Mouse (Mus musculus) frontal cortex, postnatal 14 days (tissue): ENCODE measurements around the gene Dmrtc2.
"Not testable (repeated sequence)": the region's sequence is repeated elsewhere in the genome, so short reads cannot be mapped to it uniquely, and the experiment has no call there.

Experiments
- DNase-seq, 2 experiments: peaks; one replicate each; pipeline ENCODE4 v3.0.0; 2022; ENCODE audit warnings: low spot score in 2 of 2

Gene Dmrtc2

DNA sequence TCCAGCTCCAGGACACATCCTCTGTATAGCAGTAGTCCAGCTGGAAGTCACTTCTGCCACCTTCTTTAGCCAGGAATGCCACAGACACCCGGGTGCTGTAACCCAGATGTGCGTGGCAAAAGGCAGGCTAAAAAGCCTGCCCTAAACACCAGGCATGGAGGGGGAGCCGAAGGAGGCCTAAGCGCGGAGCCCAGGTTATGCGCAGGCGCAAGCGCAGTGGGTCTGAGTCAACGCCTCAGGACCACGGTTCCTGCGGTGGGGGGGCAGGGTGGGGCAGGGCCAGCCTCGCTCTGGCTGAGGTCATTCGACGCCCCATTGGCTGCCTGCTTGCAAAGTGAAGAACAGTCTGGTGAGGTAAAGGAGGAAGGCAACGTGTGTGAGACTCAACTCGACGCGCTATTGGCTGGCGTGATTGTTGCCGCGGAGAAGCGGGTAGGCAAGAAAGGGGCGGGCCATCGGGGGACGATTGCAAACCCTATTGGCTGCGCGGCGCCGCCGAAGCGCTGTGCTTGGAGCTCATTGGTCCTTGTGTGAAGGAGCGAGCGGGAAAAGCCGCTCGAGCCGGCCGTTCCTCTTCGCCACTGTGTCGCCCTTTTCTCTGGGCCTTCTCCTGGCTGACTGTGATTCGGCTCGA lies at the start of gene Dmrtc2, which contains the start of gene Lypd4:
TSS of gene Dmrtc2 (plus strand) at position 526 of the 634 bp plus-strand sequence.
TSS of gene Lypd4 (minus strand) at position 410 of the 634 bp plus-strand sequence.
- no peak for DNase-seq

DNA sequence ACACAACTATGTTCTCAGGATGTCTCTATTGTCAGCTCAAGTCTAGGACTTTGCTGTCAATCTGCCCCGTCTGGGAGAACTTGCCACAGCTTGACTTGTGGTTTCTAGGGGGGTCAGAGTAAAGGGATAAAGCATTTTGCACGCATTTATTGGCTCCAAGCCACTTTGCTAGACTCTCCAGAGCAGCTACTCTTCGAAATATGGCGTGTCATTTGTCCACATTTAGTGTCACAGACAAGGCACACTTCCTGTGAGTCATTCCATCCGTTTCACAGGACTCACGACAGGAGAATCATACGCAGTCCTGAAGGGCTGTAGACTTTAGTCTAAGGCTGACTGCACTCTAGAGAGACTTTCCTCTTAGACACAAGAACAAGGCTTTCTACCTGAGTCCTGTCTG lies 45.4 kb upstream of the Dmrtc2 start:
- no peak for DNase-seq

DNA sequence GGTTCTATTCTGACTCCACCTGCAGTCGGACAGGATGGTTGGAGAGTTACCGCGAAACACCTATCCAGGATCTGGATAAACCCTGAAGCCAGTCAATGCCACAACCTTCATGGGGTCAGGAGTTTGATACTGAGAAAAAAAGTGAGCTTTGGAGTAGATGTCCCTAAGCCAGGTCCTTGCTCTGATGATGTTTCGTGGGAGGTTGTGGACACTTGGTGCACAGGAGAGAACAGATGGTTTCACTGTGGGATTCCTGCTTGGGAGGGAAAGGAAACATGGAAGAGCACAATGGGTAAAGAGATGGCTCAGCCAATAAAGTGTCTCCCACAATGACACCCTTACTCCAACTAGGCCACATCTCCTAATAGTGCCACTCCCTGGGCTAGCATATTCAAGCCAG lies 42.7 kb upstream of the Dmrtc2 start:
- DNase-seq: no peak

DNA sequence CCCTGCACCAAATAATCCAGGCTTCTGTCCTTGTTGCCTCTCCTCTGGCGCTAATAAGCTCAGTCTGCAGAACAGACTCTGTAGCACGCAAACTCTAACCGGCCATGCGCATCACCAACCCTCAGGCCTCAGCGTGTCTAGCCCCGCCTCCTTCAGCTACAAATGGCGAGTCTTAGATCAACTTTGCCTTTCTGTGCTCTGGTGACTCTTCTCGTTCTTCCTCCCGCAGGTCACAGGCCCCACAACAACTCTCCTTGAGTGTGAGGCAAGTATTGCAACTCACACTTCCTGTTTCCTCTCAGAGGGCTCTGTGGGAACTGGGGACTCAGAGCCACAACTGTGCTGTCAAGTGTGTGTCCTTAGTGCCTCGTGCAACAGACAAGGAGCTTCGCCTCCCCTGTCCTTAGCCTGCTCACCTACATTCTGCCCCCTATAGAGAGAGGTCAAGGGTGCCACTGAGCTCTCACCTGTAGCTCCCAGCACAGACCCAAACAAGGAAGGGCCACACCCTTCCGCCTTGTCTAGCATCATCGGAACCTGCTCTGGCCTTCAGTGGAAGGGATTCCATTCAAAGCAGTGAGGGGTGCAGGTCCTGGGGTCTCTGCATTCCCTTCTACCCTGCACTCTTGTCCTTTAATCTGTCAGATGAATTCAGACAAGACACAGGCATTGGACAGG lies 31.0 kb upstream of the Dmrtc2 start:
- DNase-seq: not testable (repeated sequence)

DNA sequence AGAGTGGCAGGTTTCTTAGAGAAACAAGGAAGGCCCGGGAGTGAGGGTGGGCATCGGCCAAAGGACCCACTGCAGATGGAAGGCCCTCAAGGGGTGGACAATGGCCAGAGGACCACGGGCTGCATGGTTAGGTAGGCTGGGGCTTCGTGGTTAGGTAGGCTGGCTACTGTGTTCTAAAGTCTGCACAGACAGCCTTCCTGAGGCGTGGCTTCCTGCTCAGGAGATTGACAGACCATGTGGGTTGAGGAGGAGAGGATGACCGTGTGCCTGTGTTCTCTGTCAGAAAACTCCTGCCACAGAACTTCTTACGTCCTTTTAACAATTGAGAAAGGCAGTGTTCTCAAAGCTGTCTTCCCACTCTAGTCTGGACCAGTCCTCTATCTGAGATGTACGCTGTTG lies 30.4 kb upstream of the Dmrtc2 start:
- DNase-seq: no peak

DNA sequence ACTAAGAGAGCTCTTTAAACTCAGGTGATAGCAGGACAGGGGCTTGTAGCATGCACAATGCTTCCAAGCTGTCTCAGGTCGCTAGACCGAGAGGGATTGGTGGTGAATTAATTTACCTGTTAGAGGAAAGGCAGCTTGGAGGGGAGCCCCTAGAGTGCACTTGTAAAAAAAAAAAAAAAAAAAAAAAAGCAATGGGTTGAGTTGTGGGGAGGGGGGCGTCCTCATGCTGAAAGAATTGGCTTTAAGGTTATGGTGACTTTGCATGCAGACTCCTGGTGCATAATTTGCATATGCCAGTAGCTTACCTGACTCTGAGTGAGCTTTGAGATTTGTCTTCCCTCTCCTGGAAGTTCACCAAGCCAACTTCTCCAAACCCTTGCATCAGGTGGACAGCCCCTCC lies 29.5 kb upstream of the Dmrtc2 start:
- DNase-seq: no peak

DNA sequence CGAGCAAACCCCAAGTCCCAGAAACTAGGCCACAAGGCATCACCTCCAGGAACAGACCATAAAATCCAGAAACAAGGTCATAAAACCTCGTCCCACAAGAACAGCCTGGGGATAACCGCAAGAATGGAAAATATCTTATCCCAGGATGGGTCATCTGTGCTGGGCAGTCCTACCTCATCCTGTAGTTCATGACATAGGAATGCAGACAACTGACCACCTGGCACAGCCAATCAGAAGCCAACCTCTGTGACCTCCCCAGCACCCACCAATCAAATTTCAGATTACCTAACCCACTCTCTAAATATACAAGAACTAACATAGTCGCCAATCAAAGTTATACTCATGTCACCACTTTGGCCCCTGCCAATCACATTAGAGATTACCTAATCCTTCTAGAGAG lies 28.8 kb upstream of the Dmrtc2 start:
- DNase-seq: no peak

DNA sequence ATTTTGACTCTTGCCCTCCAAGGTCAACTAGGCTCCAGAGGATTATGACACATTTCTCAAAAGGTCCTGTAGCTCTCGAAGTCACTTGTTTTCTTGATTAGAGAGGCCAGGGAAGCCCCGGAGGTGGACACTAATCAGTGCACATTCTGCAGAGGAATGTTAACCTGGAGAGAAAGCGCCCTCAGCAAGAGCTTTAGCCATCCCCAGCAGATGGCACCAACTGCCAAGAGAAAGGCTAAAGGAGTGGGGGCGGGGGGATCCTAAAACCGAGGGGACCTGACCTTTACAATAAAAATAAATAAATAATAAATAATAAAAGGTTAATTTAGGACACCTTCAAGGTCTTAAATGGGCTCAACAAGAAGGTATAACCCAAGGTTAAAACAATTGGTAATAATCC lies 25.7 kb upstream of the Dmrtc2 start:
- no peak for DNase-seq

DNA sequence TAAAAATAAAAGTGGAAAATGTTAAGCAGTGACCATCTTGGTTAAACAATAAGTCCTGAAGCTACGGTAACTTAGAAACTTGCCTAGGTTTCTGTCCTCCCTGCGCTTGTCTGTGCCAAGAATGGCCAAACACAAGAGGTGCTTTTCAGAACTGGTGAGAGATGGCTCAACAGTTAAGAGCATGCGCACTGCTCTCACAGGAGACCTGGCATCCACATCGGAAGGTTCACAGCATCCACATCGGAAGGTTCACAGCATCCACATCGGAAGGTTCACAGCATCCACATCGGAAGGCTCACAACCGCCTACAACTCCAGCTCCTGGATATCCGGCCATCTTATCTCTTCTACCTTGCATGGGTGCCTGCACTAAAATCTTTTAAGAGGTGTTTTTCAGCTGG lies 24.7 kb upstream of the Dmrtc2 start:
- no peak for DNase-seq

DNA sequence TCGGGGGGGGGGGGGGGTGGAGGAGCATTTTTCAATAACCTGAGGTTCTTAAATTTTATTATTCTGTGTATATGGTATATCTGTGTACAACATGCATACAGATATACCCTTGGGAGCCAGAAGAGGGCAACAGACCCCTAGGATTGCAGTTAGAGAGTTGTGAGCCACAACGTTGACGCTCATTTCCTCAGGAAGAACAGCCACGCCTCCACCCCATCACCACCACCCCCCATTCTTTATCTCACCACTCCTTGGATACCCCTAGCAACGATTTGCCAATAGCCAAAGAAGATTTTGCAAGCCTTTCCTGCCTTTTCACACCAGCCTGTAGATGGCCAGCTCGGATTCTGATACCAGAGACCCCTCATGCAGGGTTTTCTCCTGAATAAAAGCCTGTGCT lies 24.1 kb upstream of the Dmrtc2 start:
- no peak for DNase-seq

DNA sequence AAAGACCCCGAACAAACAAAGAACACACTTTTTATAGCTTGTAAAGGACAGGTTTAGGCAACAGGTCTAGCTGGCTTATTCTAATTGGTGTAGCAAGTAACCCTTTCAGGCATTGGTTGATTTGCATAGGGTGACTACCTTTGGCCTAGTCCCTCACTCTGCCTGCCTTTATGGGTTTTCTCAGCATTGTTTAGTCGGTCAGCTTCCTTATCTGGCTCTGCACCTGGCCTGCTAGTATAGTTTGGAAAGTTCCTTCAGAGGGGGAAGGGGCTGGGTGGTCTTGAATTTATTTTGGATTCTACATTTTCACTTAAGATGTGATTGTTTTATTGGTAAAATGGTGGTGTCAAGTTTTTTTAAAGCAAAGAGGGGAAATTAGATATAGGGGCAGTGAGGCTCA lies 23.3 kb upstream of the Dmrtc2 start:
- not testable (repeated sequence) for DNase-seq

DNA sequence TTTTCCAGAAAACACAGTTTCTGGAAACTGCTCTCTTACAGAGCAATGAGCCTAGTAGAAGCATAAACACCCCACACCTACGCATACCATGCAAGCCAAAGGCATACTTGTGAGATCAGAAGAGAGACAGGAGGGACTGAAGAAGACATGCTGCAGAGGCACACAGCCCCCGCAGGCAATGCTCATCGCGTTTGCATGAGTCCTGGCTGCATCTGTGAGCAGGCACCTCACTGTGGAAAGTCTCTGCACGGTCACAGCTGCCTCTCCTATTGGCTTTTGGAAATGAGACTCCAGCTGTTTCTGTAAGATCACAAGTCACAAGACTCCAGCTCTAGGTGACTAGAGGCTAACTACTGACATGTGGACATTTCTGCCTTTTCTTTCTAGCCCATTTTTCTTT lies 19.7 kb upstream of the Dmrtc2 start:
- peak; percentile 14 to 46 for DNase-seq

DNA sequence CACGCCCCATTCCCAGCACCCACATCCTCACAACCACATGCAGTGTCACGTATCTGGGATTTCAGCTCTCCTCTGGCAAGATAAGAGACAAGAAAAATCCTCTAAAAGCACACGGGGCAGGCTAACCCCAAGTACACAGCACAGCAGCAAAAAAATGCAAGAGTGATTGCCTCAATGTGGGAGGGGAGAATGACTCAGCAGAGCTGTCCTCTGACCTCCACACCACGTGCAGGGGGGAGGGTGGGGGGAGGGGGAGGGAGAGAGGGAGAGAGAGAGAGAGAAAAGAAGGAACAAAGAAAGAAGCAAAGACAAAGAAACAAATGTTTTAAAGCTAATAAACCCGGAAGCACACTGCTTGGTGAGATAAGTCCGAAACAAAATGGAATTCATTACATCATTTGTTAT lies 19.0 kb upstream of the Dmrtc2 start:
- DNase-seq: no peak

DNA sequence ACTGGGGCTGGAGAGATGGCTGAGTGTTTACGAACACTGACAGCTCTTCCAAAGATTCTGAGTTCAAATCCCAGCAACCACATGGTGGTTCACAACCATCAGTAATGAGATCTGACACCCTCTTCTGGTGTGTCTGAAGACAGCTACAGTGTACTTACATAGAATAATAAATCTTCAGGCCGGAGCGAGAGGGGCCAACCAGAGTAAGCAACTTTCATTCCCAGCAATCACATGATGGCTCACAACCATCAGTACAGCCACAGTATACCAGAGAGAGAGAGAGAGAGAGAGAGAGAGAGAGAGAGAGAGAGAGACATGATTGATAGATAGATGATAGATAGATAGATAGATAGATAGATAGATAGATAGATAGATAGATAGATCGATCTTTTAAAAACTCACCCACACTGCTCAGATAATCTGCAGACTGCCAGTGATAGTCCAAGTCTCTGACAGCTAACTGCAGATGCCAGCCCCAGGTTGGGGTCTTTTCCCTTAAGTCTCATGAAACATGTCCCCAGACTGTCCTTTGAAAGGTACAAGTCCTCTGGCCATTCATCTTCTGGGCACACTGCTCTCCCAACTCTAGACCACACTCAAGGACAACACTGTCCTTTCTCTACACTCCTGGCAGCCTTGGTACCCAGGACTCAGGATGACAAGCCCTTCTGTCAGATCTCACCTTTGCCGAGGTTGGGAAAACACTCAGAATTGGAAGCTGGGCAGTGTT lies 18.1 kb upstream of the Dmrtc2 start:
- no peak for DNase-seq

DNA sequence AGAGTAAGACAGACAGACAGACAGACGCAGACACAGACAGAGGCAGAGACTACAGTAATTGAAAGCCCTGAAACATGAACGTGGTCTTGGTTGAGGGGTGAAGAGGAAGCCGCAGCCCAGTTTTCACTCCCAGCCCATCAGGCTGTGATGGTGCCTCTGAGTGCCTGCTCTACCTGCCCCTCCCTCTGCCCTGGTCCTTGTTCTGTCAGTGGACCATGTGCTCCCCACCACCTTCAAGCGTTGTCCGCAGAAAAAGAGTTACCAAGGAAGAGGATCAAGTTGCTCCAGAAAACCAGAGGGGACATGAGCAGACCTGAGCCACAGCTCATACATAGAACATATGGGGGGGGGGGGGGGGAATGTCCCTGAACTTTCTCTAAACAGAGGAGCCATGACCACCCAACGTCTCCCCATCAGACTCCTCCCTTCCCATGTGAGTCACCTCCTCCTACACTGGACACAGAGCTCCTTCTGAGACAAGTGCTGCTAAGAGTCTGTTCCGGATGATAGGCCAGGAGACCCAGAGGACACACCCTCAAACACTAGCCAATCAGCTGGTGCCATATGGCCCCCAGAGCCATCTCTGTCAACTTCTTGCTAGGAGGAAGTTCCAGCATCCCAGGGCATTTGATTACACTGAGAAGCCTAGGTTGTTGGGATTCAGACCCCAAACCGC lies 17.2 kb upstream of the Dmrtc2 start:
- no peak for DNase-seq

DNA sequence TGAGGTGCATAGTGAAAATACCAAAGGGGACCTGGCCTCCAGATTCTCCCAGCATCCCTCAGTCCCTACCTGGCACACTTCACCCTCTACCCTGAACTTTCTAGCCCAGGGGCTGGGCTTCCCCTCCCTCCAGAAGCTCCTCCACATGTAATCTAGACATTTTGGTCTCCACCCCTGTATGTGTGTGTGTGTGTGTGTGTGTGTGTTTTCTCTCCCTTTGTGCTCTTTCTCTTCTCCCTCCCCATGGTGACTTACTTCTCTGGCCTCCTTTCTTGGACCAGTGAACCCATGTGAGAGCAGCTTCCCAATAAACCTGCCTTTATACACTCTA lies 16.7 kb upstream of the Dmrtc2 start:
- no peak for DNase-seq

DNA sequence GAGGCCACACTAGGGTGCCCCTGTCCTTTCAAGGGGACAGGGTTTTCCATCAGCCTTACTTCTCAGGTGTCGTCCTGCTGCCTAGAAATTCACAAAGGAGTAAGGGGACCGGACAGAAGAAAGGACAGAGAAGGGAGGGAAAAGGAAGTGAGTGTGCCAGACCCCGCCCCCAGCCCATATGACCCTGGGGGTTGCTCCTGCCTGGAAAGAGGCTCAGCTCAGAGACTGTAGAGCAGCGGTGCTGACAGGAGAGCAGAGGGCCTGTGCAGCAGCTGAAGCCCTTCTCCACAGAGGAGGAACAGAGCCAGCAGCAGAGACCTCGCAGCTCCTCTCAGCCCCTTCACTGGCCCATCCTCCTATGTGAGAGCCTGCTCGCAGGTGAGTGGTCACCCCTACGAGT lies 16.2 kb upstream of the Dmrtc2 start:
- DNase-seq: no peak

DNA sequence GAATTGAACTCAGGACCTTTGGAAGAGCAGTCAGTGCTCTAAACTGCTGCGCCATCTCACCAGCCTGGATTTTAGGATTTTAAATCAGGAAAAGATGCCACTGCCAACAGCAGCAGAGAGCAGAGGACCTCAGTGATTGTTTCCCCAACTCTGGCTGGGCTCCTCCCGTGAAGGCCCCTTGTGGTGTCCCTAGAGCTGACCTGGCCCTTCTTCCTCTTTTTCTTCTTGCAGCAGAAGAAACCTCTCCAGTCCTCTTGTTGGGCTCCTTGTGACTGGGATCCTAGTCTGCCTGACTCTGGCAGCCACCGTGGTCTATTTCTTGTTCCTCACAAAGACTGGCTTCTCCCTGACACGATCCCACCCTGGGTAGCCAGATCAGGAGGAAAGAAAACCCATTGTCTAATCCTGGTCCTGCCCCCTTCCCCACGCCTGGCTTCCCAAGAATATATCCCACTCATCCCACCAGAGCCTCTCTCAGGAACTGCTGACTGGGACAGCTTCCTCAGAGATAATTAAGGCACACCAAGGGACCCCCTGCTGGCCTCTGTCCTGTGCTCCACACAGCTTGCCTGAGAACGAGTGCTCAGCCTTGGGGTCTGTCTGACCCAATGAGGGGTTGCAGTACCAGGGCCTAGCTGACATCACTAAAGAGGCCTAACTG lies 13.3 kb upstream of the Dmrtc2 start:
- DNase-seq: no peak

DNA sequence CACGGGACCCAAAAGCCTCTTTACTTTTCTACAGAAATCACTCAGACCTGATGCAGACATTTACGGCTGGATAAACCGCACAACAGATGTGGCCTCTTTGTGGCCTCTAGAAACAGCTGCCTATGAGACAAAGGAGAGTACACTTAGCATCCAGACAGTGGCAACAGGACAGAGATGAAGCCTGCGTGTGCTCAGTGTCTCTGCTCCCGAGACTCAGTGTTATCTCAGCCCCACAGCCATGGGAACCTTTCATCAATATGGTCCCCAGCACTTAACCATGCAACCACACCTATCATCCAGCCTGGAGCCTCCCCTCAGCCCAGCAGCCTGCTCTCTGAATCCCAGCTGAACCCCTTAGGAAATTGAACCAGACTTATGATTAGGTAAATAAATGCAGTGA lies 10.6 kb upstream of the Dmrtc2 start:
- DNase-seq: no peak

DNA sequence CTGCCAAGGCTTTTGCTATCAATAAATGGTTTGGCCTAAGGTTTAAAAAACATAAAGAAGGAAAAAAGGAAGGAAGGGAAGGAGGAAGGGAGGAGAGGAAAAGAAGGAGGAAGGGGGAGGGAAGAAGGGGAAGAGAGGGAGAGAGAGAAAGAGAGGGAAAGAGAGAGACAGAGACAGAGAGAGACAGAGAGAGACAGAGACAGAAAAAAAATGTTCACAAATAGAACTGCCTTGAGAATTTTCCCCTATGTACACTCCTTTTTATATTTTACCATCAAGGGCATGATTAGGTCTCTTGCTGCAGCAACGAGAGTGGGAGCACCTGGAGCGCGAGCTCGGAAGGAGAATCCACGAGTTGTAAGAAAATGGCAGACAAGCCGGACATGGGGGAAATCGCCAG lies 7.9 kb upstream of the Dmrtc2 start, which contains the start of gene Gm9844:
TSS of gene Gm9844 (plus strand) at position 301 of the 400 bp plus-strand sequence.
- no peak for DNase-seq

DNA sequence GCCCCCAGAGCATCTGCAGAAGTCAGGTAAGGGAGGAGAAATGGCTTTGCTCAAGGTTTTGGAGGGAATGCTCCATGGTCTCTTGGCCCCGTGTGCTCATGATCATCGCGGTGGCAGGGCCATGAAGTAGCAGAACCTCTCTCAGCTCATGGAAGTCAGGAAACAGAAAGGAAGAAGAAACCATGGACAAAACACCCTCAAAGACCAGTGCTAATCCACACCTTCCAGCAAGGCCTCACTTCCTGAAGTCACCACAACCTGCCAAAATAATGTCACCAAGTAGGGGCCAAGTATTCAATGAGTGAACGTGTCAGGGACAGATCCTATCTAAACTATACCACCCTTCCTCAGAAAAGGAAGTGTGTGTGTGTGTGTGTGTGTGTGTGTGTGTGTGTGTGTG lies 7.0 kb upstream of the Dmrtc2 start:
- no peak for DNase-seq

DNA sequence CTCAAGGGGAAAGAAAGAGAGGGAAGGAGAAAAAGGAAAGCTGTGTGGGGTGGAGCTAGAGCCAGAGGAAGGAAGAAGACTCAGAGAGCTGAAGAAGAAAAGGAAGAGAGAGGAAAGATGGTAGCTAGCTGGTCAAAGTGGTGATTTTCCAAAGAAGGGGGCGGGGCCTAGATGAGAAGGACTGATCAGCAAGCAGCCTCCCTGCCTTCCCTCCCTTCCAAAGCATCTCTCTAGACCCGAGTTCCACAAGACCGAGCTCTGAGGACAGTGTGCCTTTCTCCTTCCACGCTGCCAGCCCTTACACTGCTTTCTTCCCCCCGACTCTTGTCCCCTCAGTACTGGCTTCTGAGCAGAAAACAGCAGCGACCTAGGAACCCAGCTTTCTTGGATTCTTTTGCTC lies 5.7 kb upstream of the Dmrtc2 start:
- no peak for DNase-seq
